Mouse (Mus musculus): ENCODE data around the gene Hist1h2bp. TPM values are rescaled to one million over a fixed set of nuclear protein-coding genes. Genes with fewer than 3 reads are reported as not detected.

Gene Hist1h2bp
- 10 to 100 TPM; 19.4 to 40.1 TPM for total RNA-seq (2023)

GRCm38 (mm10) chr13:21786899-21787629, at the start of gene Hist1h2bp, which contains the start of gene Hist1h2an:
Gene Hist1h2bp, plus strand, starts transcription at chr13:21787461.
Gene Hist1h2an, minus strand, starts transcription at chr13:21787218.

GRCm38 (mm10) chr13:21750159-21751017, 36.9 kb upstream of the Hist1h2bp start, which contains the start of gene Hist1h4k:
Gene Hist1h4k, minus strand, starts transcription at chr13:21750505.

GRCm38 (mm10) chr13:21753524-21754285, 33.6 kb upstream of the Hist1h2bp start, which contains the start of the genes Hist1h2ak and Hist1h2bn:
Gene Hist1h2ak, minus strand, starts transcription at chr13:21753827.
Gene Hist1h2bn, plus strand, starts transcription at chr13:21754123.

GRCm38 (mm10) chr13:21779767-21780731, 7.2 kb upstream of the Hist1h2bp start, which contains the start of gene Hist1h1b:
Gene Hist1h1b, minus strand, starts transcription at chr13:21780625.

GRCm38 (mm10) chr13:21783255-21783617, 4.0 kb upstream of the Hist1h2bp start, which contains the start of gene Hist1h3i:
Gene Hist1h3i, minus strand, starts transcription at chr13:21783370.

GRCm38 (mm10) chr13:21810073-21810472, 22.8 kb downstream of the Hist1h2bp start, which contains the start of the genes Hist1h2bq and Hist1h2ao:
Gene Hist1h2bq, minus strand, starts transcription at chr13:21810197.
Gene Hist1h2ao, plus strand, starts transcription at chr13:21810465.

GRCm38 (mm10) chr13:21811539-21811938, 24.3 kb downstream of the Hist1h2bp start, which contains the start of gene Hist1h4m:
Gene Hist1h4m, plus strand, starts transcription at chr13:21811746.

GRCm38 (mm10) chr13:21831418-21832394, 44.4 kb downstream of the Hist1h2bp start, which contains the start of gene Hist1h4n:
Gene Hist1h4n, minus strand, starts transcription at chr13:21832196.

GRCm38 (mm10) chr13:21833461-21833860, 46.2 kb downstream of the Hist1h2bp start, which contains the start of the genes Hist1h2ap and Hist1h2br:
Gene Hist1h2ap, minus strand, starts transcription at chr13:21833507.
Gene Hist1h2br, plus strand, starts transcription at chr13:21833743.

Other genes with a start within 250 kb of the Hist1h2bp start
- gene Olfr1366, start 244.7 kb upstream of the Hist1h2bp start, total RNA-seq (2023) = not detected
- gene Olfr1535, start 227.6 kb upstream of the Hist1h2bp start, total RNA-seq (2023) = not detected
- not detected for gene Olfr1364, start 205.7 kb upstream of the Hist1h2bp start, total RNA-seq (2023)
- not detected for gene Olfr1362, start 173.4 kb upstream of the Hist1h2bp start, total RNA-seq (2023)
- gene Olfr11, start 144.9 kb upstream of the Hist1h2bp start, total RNA-seq (2023) = not detected
- not detected for gene Olfr1361, start 124.1 kb upstream of the Hist1h2bp start, total RNA-seq (2023)
- gene Olfr1360, start 110.1 kb upstream of the Hist1h2bp start, total RNA-seq (2023) = not detected
- not detected for gene Olfr1359, start 89.3 kb upstream of the Hist1h2bp start, total RNA-seq (2023)
- 100 to 1,000 TPM in 1 of 2 experiments, 10 to 100 TPM in 1; 76.3 to 127 TPM for gene Hist1h2bl, start 71.3 kb upstream of the Hist1h2bp start, total RNA-seq (2023)
- gene Hist1h2ai, start 71.0 kb upstream of the Hist1h2bp start, total RNA-seq (2023) = 10 to 100 TPM; 49.1 to 81.3 TPM
- 100 to 1,000 TPM; 116 to 129 TPM for gene Hist1h3h, start 69.8 kb upstream of the Hist1h2bp start, total RNA-seq (2023)
- 10 to 100 TPM in 1 of 2 experiments, 1 to 10 TPM in 1; 9.8 to 11.6 TPM for gene Hist1h2bm, start 65.4 kb upstream of the Hist1h2bp start, total RNA-seq (2023)
- 10 to 100 TPM; 15.5 to 16.5 TPM for gene Hist1h4j, start 52.4 kb upstream of the Hist1h2bp start, total RNA-seq (2023)
- gene Hist1h4k, start 37.0 kb upstream of the Hist1h2bp start, total RNA-seq (2023) = 100 to 1,000 TPM; 368 to 459 TPM
- gene Hist1h2ak, start 33.6 kb upstream of the Hist1h2bp start, total RNA-seq (2023) = 10 to 100 TPM; 38.3 to 45.1 TPM
- gene Hist1h2bn, start 33.3 kb upstream of the Hist1h2bp start, total RNA-seq (2023) = 100 to 1,000 TPM in 1 of 2 experiments, 10 to 100 TPM in 1; 96.0 to 110 TPM
- 100 to 1,000 TPM in 1 of 2 experiments, 10 to 100 TPM in 1; 97.5 to 117 TPM for gene Hist1h1b, start 6.8 kb upstream of the Hist1h2bp start, total RNA-seq (2023)
- 100 to 1,000 TPM; 136 to 153 TPM for gene Hist1h3i, start 4.1 kb upstream of the Hist1h2bp start, total RNA-seq (2023)
- 10 to 100 TPM; 24.1 to 24.2 TPM for gene Hist1h2an, start 243 bp upstream of the Hist1h2bp start, total RNA-seq (2023)
- 100 to 1,000 TPM; 150 to 156 TPM for gene Hist1h2bq, start 22.7 kb downstream of the Hist1h2bp start, total RNA-seq (2023)
- 100 to 1,000 TPM; 303 to 332 TPM for gene Hist1h2ao, start 23.0 kb downstream of the Hist1h2bp start, total RNA-seq (2023)
- gene Hist1h4m, start 24.3 kb downstream of the Hist1h2bp start, total RNA-seq (2023) = 100 to 1,000 TPM; 127 to 412 TPM
- gene Hist1h4n, start 44.7 kb downstream of the Hist1h2bp start, total RNA-seq (2023) = 100 to 1,000 TPM in 1 of 2 experiments, 10 to 100 TPM in 1; 44.0 to 264 TPM
- 10 to 100 TPM; 29.1 to 43.8 TPM for gene Hist1h2ap, start 46.0 kb downstream of the Hist1h2bp start, total RNA-seq (2023)
- gene Hist1h2br, start 46.3 kb downstream of the Hist1h2bp start, total RNA-seq (2023) = 100 to 1,000 TPM; 156 to 160 TPM
- under 1 TPM; 0.37 to 0.85 TPM for gene Zfp184, start 157.6 kb downstream of the Hist1h2bp start, total RNA-seq (2023)
- gene Pom121l2, start 193.7 kb downstream of the Hist1h2bp start, total RNA-seq (2023) = not detected
- not detected for gene Prss16, start 222.3 kb downstream of the Hist1h2bp start, total RNA-seq (2023)
- 10 to 100 TPM in 1 of 2 experiments, 1 to 10 TPM in 1; 6.2 to 21.1 TPM for gene Hist1h2ah, start 248.1 kb downstream of the Hist1h2bp start, total RNA-seq (2023)
- gene Hist1h2bk, start 248.4 kb downstream of the Hist1h2bp start, total RNA-seq (2023) = 10 to 100 TPM; 41.1 to 44.2 TPM

Measured in monocyte, adult 59 days (primary cell).